Mouse (Mus musculus): ENCODE measurements around the gene Cops7b. TPM values are rescaled to one million over a fixed set of nuclear protein-coding genes. Genes with fewer than 3 reads are reported as not detected.

Cops7b gene
- total RNA-seq, 2 experiments from 2014 or later = 26.5 to 27.1 TPM

DNA sequence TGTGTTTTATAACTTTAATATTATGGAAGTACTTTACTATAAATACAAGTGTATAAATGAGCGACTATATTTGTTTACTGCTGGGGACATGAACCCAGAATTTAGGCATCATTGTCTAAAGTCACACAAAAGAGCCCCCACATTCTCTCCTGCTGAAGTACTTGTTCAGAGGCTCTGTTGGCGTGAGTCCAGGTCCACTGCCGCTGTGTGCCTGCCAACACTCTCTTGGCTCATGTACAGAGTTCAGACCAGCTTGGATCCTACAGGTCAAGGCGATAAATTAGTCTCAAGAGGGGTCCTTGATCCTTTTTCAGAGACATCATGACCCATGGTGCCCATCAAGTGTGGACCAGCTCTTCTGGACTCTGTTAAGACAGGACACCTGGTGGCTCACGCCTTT, 74.4 kb downstream of the Cops7b start:
- DNase-seq (ENCODE audit: low spot score in 2 of 2) = no peak

Small RNA genes lying within 50 kb of the gene (microRNA-seq; reads per million reads assigned to microRNA genes)
- 0 reads per million in 2 experiments for gene Gm22955

Other genes with a start within 250 kb of the Cops7b start
- gene Ncl, start 223.5 kb upstream of the Cops7b start, total RNA-seq (2021) = 100 to 1,000 TPM; 192 to 208 TPM
- gene Nmur1, start 156.7 kb upstream of the Cops7b start, total RNA-seq (2021) = not detected
- gene Tex44, start 156.6 kb upstream of the Cops7b start, total RNA-seq (2021) = not detected
- gene Ptma, start 56.2 kb upstream of the Cops7b start, total RNA-seq (2021) = 100 to 1,000 TPM; 617 to 662 TPM
- 10 to 100 TPM; 64.9 to 73.8 TPM for gene Pde6d, start 275 bp upstream of the Cops7b start, total RNA-seq (2021)
- 1 to 10 TPM; 8.1 to 8.9 TPM for gene Nppc, start 87.7 kb downstream of the Cops7b start, total RNA-seq (2021)
- gene Dis3l2, start 120.9 kb downstream of the Cops7b start, total RNA-seq (2021) = 10 to 100 TPM; 27.6 to 28.7 TPM